Mouse (Mus musculus) activated CD4-positive, CD25-positive, alpha-beta regulatory T cell, adult 4 months (primary cell): Measurements from ENCODE around the gene Tmed9. TPM values are rescaled to one million over a fixed set of nuclear protein-coding genes. Genes with fewer than 3 reads are reported as not detected.
"Not testable (repeated sequence)": the region's sequence is repeated elsewhere in the genome, so short reads cannot be mapped to it uniquely, and the experiment has no call there.

ENCODE experiments used
- ATAC-seq: one replicate; pipeline ENCODE4 v1.8.0; 2017
- polyA plus RNA-seq, 2 experiments: library from polyadenylated mRNA; unstranded; fragments of 100-300 nt; shearing (Covaris generic); gene quantifications; one replicate each; pipeline ENCODE4 v1.2.1; 2017

Gene Tmed9
- polyA plus RNA-seq, 2 experiments from 2014 or later: 152 to 296 TPM

DNA sequence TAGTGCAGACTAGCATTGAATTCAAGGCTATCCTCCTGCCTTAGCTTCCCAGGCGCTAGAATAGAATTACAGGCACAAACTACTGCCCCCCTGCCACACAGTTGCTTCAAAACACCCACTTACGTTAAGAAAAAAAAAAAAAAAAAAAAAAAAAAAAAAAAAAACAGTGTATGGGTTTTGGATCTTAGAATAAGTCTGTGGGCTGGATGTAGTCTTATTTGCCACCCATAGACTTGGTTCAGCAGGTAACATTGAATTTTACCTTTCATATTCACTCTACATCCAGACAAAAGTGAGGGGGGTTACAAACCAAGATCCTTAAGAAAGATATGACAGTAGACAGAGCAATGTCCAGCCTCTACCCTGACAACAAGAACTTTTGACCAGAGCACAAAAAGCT lies 5.6 kb upstream of the Tmed9 start:
- ATAC-seq: no peak

DNA sequence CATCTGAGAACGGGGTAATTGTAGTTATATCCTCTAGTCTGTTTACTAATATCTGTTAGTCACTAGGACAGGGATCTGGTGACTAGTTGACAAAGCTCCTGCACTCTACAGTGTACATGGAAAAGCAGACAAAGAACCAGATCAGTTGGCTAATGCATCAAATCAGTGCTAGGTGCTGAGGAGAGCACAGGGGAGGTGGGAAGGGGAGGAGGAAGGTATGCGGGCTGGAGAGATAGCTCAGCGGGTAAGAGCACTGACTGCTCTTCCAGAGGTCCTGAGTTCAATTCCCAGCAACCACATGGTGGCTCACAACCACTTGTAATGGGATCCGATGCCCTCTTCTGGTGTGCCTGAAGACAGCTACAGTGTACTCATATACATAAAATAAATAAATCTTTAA lies 5.0 kb upstream of the Tmed9 start:
- not testable (repeated sequence) for ATAC-seq

DNA sequence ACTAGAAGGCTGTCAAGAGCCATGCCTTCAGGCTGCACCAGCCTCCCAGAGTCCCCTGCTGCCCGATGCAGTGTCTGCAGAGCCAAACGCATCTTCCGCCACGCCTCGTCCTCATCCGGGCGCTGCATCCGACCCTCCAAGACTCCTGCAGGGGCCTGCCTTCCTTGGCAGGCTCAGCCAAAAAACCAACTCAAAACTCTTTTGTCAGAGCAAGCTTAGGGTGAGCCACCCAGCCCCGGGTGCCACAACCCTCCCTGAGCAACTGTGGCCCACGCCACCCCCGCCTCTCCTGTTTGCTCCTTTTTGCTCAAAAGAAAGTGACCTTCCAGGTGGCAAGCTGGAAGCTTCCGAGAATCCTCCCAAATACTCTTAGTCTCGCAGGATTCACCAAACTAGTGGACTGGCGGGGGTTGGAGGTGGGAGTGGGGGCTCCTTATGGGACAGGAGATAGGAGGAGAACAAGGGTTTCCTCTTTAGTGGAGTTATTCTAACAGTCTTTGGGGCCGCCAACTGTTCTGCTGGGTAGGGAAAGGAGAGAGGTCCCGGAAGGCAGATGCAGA lies 3.7 kb upstream of the Tmed9 start:
- no peak for ATAC-seq

DNA sequence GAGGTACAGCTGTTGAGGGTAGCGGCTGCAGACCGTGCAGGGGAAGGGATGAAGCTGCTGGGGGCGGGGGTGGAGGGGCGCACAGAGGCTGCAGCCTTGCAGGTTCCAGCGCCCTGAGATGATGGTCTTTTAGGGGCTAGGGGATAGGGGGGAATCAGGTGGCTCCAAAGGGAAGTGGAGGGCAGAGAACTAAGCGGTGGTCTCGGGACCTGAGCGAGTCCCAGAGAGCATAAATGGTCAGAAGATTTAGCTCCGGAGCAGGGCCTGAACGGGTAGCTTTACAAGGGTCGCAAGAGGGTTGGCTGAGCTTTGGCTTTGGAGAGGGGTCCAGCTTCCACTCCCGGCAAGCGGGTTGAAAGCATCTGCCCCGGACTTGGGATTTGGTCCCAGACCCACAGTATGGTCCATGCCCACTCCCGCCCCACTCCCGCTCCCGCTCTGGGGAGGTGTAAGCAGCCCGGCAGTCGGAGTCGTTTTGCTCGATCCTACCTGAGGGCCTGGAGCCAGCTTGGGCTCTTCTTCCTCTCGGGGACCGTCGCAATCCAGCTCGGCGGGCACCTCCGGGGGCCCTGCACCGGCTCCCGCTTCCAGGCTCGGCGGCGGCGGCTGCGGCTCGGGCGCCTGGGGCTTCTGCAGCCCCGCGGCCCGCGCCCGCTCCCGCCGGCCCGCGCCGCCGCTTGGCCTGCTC lies 3.1 kb upstream of the Tmed9 start:
- ATAC-seq: peak; percentile 21

DNA sequence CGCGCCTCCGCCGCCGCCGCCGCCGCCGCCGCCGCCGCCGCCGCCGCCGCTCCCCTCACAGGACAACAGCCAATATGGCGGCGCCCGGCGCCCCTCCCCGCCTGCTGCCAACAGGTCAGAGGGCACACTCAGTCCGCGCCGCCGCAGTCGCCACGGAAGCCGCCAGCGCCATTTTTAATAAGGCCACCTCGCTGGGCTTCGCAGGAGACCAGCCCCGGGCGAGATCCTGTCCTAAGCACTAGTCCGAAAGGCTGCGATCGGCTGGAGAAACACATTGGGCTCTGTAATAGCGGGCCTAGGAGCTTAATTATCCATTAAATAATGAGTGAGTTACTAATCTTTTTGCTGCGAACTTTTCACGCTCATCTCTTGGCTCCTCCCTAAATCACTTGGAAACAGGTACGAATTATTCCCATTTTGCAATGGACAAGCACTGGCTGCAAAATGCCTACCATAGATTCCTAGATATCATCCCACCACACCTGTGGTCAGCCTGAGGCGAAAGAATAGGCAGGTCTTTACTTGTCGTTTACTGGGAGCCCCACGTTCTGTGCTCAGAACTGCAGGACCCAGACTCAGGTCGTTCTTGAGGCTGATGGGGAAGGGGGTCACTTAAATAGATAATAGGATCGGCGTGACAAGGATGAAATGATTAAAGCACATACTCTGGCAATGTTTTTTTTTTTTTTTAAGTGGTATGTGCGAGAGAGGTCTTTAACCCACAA lies 2.3 kb upstream of the Tmed9 start, which contains the start of gene Fam193b:
Gene Fam193b, minus strand, starts transcription at position 94 of the 725 bp plus-strand sequence.
- peak; percentile 87 for ATAC-seq

DNA sequence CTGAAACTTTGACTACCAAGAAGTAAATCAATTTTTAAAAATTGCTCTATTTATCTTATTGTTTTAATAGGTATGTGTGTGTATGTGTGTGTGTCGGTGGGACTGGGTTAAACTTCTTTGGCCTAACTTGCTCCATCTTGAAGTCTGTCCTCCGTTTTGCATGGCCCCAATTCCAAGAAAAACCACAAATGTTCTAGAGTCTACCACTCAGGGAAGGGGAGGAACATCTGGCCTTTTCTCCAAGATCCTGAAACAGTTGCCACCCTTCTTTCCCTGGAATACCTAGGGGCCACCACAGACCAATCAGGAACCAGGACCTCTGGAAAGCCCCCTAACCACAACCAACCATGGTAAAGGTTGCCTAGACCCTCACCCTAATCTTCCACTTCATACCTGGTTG lies 1.6 kb upstream of the Tmed9 start:
- no peak for ATAC-seq

DNA sequence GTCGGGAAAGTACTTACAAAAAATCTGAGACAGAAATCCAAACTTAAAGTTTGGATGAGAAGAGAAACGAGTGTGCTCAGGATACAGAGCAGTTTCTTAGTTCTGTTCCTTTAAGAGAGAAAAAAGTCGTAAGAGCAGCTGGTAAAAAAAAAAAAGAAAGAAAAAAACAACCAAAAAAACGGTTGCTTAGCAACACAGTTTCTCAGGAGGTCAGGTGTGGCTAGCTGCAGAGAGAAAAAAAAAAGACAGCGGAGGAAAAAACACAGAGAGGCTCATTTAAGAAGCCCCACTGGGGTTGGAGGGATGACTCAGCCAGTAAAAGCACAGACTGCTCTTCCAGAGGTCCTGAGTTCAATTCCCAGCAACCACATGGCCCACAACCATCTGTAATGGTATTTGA lies 789 bp downstream of the Tmed9 start:
- no peak for ATAC-seq

DNA sequence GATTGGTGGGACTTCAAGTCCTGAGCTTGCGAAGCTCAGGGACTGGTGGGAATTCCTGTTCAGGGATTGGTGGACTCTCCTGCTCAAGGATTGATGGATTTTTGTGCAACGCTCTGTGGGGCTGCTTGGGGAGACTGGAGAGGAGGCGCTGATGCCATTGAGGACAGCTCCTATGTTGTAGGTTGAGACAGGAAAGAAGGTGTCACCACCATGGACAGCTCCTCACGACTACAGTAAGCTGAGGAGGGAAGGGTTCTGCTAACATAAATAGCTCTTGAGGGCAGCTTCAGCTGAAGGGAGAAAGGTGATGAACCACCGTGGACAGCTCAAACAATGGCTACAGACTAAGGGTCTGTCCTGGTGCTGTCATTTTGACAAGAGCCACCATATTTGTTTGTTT lies 2.4 kb downstream of the Tmed9 start:
- ATAC-seq: no peak

DNA sequence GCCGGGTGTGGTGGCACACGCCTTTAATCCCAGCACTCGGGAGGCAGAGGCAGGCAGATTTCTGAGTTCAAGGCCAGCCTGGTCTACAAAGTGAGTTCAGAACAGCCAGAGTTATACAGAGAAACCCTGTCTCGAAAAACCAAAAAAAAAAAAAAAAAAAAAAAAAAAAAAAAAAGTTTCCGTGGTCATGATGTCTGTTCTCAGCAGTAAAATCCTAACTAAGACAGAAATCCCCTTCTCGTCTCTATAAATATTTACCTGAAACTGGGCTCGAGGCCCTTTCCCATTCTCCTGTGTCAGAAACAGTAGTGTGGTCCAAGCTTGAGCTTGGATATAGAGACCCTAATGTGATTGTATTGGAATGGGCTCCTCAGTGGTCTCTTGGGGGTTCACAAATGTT lies 3.3 kb downstream of the Tmed9 start:
- ATAC-seq: not testable (repeated sequence)

DNA sequence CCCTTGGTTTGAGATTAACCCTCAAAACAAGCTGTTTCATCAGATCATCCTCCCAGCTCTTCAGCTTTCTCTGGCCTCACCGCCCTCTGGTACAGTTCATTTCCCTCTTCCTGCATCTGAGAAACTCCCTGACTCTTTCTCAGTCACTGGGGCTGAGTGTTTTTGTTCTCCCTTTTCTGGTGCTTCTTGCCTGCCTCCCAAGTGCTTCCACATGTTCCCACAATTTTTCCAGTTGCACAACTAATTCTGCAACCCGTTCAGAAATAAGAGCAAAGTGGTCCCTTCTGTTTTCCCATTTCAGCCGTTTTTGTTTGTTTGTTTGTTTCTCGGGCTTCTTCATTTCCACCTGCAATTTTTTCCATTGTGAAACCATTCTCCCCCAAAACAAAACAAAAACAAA lies 4.6 kb downstream of the Tmed9 start:
- ATAC-seq: no peak

DNA sequence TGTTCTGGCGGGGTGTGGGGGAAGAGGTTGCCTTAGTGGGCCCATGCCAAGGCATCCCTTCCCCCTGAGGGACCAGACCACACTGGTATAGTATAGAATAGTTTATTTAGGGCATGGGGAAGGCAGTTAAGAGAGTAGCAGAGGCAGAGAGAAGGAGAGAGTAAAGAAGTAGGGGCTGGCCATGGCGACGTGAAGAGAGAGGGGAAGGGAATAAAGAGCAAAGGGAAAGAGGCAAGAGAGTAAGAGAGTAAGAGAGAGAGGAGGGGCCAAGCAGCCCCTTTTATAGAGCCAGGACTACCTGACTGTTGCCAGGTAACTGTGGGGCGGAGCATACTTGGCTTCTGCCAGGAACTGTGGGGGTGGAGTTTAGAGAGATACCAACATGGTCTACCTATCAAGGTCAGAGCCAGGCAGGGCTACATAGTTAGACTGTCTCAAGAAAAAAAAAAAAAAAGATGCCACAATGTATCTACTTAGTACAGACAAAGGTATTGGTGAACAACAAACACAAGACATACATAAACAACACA lies 18.5 kb downstream of the Tmed9 start:
- no peak for ATAC-seq

DNA sequence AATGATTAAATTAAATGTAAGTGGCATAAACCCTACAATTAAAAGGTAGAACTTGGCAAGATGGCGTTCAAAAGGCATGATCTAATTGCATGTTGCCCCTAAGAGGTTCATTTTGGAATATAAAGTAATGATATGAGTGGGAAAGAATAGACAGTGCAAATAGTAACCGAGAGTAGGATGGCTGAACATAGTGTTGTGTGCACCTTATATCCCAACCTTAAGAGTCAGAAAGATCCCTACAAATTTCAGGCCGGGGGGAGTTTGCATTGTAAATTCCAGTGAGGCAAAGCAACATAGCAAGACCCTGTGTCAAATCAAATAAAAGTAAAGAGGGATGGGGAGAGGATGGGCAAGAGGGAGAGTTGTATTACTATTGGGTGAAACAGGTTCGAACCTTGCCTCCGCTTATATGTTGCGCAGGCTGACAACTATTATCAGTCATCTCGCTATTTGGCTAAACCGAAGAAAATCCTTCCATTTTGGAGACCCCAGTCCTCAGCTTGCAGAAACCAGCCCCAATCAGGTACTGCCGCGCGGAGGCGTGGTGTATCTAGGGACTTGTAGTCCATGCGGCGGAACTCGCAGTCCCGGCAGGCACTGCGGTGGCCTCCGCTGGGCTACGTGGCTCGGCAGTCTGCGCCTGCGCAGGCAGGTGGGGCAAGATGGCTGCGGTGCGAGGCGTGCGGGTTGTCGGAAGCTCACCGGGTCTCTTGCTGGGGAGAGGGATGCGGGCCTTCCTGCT lies 19.2 kb downstream of the Tmed9 start:
- peak; percentile 95 for ATAC-seq

DNA sequence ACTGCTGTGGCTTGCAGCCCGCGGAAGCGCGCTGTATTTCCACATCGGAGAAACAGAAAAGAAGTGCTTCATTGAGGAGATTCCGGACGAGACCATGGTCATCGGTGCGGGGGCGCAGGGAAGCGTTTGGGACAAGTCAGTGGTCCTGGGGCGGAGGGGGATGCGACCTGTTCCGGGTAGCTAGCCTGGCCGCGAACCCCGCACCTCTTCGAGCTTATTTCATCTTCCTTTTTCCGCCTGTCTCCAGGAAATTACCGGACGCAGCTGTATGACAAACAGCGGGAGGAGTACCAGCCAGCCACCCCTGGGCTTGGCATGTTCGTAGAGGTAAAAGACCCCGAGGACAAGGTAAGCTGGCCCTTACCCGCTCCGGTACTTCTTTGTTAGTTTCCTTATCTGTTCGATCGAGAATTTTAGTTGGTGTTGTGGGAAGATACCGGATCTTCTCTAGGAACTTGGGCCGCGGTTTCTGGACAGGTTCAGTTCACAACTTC lies 19.8 kb downstream of the Tmed9 start:
- peak; percentile 33 for ATAC-seq

DNA sequence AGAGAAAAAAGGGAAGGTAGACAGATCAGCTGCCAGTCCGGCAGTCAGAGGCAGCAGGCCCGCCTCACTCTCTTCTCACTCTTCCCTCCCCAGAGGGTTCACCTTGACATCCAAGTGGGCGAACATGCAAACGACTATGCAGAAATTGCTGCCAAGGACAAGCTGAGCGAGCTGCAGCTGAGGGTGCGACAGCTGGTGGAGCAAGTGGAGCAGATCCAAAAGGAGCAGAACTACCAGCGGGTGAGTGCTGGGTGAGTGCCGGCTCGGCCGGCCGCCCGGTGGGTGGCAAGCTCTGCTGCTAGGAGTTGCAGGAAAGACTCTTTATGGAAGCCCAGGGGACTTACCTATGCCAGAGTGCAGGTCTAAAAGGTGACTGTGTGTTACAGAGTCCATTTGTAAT lies 21.8 kb downstream of the Tmed9 start:
- ATAC-seq: no peak

DNA sequence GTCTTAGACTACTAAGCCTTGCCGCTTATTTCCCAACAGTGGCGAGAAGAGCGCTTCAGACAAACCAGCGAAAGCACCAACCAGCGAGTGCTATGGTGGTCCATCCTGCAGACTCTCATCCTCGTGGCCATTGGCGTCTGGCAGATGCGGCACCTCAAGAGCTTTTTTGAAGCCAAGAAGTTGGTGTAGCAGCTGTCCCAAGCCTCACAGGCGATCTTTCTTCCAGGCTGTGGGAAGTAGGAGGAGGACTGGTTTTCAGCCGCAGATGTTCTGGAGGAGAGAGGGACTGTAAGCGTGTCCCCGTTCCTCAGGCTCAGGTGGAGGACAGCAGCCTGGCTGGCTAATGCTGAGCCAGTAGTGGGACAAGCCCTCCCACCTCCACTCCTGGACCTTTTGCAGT lies 23.3 kb downstream of the Tmed9 start:
- ATAC-seq: no peak

DNA sequence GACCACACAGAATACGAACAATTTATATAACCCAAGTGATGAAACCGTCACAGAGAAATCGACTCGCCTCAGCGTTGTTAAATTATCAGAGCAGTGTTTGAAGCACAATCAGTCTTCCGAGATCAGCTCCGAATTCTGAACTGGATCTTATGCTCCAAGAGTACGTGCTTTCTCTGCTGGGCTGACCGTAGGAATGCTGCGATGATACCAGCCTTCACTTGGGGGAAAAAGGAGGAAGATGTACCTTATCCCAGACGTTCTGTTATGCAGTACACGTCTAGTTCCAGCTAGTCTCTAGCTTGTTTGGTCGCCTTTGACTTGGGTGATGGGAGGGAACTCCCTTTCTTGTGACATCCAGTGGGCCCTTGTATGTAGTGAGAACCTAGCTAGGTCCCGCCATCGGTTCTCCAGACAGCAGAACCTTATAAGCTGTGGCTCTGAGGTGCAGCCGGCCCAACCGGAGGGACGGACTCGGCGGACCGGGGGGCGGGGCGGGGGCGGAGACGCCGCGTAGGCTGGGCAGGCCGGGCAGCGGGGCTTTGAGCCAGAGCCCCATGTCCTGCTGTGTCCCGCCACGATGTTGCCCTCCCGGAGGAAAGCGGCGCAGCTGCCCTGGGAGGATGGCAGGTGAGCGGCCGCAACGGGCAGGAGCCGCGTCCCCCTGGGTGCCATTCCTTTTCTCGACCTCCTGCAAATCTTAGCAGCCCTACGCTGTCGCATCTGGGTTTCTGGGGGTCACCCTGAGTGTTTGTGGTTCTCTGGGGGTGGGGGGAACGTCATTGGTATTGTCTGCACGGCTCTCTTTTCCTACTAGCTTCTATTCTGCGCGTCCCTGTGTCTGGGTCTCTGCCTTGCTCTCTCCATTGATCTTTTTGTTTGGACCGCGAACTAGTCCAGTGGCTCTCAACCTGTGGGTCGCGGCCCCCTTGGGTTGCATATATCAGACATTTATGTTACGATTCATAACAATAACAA lies 26.3 kb downstream of the Tmed9 start, which contains the start of gene B4galt7:
Gene B4galt7, plus strand, starts transcription at position 331 of the 975 bp plus-strand sequence.
- peak; percentile 64 for ATAC-seq

DNA sequence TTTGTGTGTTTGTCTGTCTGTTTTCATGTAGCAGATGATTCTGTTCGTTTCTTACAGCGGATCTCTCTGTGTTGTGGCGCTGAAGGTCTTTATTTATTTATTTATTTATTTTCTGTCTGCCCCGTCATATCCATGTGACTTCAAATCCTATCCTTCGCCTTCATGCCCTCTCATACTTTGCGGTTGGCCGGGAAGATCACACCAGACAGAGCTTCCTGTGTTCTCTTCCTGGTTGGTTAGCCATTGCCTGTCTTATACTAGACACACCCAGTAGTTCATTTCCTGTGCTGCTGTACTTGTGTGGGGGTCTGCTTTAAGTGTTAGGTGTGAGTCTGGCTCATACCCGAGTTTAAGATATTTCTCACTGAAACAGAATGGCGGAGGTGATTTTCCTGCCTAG lies 27.1 kb downstream of the Tmed9 start:
- ATAC-seq: peak; percentile 83

DNA sequence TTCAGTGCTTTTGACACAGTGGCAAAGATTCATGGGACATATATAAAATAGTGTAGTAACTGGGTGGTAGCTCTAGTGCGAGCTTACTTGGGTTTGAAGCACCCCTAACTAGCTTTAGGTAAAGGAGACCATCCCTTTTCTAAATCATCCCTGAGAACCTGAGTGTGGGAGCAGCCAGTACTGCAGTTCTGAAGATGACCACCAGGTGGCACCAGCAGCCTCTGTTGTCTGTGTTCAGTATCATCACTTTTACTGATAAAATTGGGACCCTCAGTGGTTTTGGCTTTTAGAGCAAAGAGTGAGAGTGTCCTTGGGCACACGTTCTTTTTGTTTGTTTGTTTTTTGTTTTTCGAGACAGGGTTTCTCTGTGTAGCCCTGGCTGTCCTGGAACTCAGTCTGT lies 28.1 kb downstream of the Tmed9 start:
- no peak for ATAC-seq

DNA sequence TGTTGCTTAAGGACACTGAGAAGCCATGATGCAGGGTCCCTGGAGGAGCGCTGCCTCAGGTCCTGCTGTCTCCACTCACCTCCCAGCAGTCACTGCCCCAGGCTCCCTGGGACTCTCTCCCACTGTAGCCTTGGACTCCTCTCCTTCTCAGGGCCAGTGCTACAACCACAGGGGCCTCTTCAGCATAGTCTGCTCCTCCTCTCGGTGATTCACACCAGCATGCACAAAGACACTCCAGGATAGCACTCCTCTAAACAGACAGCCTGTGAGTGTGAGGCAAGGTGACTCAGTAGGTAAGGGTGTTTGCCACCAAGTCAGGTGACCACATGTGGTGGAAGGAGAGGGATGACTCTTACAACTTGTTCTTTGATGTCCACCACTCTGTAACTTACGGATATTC lies 31.1 kb downstream of the Tmed9 start:
- ATAC-seq: no peak

DNA sequence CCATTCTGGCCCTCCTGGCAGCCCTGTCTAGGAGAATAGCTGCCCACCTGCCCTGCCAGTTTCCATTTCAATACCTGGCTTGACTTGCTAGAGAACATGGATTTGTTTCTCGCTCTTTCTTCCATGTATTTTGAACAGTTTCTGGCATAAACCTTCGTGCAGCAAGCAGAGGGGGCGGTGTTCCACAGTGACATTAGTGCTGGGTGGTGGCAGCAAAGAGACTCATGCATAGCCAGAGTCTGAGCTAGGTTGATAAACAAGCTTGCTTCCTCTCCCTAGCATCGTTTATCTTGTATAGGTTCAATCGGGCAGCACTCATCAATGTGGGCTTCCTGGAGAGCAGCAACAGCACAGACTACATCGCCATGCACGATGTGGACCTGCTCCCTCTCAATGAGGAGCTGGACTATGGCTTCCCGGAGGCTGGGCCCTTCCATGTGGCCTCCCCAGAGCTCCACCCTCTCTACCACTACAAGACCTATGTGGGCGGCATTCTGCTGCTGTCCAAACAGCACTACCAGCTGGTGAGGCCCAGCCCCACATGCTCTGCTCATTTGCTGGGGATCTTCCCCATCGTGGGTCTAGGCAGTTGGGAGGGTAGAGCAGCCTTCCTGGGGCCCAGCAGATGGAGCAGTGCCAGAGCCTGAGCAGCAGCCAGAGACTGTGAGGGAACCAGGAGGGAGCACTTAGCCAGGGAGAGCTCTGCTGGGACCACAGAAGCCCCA lies 33.5 kb downstream of the Tmed9 start:
- no peak for ATAC-seq

DNA sequence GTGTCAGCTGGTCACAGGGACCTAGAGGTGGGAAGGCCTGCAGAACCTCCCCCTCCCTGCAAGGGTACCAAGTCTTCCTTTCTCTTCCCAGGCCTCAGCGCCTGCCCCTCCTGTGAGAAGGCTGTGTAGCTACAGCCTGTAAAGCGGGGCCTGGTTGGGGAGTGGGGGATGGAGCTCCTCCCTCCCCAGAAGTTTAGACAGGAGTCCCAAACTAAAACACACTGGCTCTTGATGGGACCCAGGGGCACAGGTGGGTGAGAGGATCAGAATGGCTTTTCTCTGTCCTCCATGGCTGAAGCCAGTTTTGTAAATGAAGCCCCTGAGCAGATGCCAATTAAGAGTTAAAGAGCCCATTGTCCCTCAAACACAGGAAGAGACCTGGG lies 34.1 kb downstream of the Tmed9 start:
- no peak for ATAC-seq
